Mouse (Mus musculus) testis, adult 2 months (tissue): Measurements from ENCODE around the gene Mfsd6. TPM values are rescaled to one million over a fixed set of nuclear protein-coding genes. Genes with fewer than 3 reads are reported as not detected.

Source experiments
- H3K27ac ChIP-seq: fragments of 200-500 bp; 2 replicates; pipeline ENCODE4 v1.5.1; 2012; ENCODE audit warnings: low read depth, low read length; ENCODE audit not compliant: control insufficient read depth, insufficient read depth
- H3K27me3 ChIP-seq: fragments of 200-500 bp; 2 replicates; pipeline ENCODE4 v1.6.1; 2012; ENCODE audit warnings: mild to moderate bottlenecking, low read length, moderate library complexity; ENCODE audit not compliant: control insufficient read depth, insufficient read depth
- H3K36me3 ChIP-seq: fragments of 200-500 bp; 2 replicates; pipeline ENCODE4 v1.6.1; 2012; ENCODE audit warnings: mild to moderate bottlenecking, low read length; ENCODE audit not compliant: control insufficient read depth, insufficient read depth
- H3K4me1 ChIP-seq: fragments of 200-500 bp; 2 replicates; pipeline ENCODE4 v1.6.1; 2012; ENCODE audit warnings: low read length; ENCODE audit not compliant: control insufficient read depth, insufficient read depth
- H3K4me3 ChIP-seq: fragments of 200-500 bp; 2 replicates; pipeline ENCODE4 v1.5.1; 2012; ENCODE audit warnings: low read depth, mild to moderate bottlenecking, low read length, moderate library complexity, mixed read lengths; ENCODE audit not compliant: control insufficient read depth
- CTCF ChIP-seq: fragments of 200-500 bp; IDR thresholded peaks from 2 replicates; pipeline ENCODE4 v1.5.1; 2012; ENCODE audit warnings: low read depth, mild to moderate bottlenecking, inconsistent platforms, low read length, moderate library complexity; ENCODE audit not compliant: control insufficient read depth, insufficient read depth, insufficient replicate concordance
- POLR2A ChIP-seq: fragments of 200-500 bp; IDR thresholded peaks from 2 replicates; pipeline ENCODE4 v1.6.1; 2012; ENCODE audit warnings: low read depth, mild to moderate bottlenecking, inconsistent platforms, low read length, moderate library complexity; ENCODE audit not compliant: control insufficient read depth
- polyA plus RNA-seq: library from polyadenylated mRNA; depleted of rRNA; stranded (reverse); fragments of >200 nt; gene quantifications from 2 replicates; pipeline ENCODE4 v1.2.3, GENCODE M21; 2012

Mfsd6 gene
- polyA plus RNA-seq, 1 experiment, result 3.6 TPM

DNA sequence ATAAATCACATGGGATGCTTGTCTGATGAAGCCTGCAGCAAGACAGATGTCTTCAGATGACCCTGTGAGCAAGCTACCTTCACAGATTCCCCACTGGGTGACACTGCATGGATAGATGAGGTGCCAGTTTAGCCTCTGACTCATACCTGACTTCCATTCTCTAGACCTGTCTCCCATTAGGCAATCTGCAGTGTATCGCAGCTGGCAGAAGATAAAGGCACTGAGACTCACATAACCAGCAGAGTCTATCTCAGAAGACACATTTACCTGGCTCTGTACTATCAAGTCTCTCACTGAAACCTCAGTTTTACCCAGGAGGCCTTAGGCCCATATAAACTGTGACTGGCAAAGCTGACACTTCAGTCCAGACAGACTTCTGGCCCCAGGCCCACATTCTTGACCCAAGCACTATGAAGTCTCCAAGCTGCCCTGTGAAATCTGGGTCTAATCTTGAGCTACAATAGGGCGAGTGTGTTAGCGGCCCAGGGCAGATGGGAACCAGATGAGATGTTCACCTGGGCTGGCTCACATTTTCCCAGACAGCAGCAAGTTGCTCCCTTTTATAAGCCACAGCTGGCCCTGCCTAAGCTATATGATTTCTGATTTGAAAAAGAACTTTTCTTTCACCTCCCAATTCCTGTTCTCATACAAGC is 74.5 kb downstream of the Mfsd6 start:
- Histone ChIP-seq H3K27me3 (no peaks in the 10 kb centered on the region), H3K36me3 (no peaks in the 10 kb centered on the region), H3K27ac (no peak overlapping the region), H3K4me1 (no peaks in the 10 kb centered on the region), H3K4me3 (no peak overlapping the region)
- TF ChIP-seq CTCF (no peak), POLR2A (no peak)

GRCm38 (mm10) chr1:52650066-52650465 is 77.2 kb downstream of the Mfsd6 start:
- TF ChIP-seq CTCF (no peak), POLR2A (no peak)
- H3K4me3 ChIP-seq, result no peak overlapping the region
- H3K36me3 ChIP-seq, result no peaks in the 10 kb centered on the region

DNA sequence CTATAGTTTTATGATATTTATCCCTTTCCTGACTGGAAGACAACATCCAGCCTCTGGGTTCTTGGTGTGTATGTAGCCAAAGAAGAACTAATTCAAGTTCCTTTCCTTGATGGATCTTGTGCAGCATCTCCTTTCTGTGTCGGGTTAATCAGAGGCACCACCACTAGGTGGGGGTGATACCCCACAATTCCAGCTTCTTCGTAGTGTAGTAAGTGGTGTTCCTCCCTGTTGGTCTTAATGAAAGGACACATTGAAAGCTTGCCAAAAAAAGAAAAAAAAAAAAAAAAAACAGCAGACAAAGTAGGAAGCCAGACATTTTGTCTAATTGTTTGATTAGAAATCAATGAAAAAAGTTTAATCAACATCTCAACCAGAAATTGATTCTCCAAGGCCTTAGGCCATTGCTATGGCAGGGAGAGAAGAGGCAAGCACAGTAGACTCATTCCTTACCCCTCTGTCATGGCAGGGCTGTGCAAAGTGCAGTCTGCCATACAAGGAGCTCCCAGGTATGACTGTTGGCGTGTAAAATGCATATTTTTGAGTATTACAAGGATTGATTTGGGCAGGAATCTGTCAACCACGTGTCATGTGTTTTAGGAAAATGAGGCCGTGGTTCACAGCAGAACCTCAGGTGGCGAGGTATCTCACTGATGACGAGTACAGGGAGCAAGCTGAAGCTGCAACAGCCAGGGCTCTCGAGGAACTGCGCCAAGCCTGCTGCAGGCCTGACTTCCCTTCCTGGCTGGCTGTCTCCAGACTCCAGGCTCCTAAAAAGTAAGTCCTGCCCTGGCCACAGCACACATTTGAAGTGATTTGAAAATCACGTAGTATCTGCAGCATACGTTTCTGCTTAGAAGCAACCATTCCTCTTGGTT is 78.9 kb downstream of the Mfsd6 start:
- Histone ChIP-seq H3K27me3 (no peaks in the 10 kb centered on the region), H3K36me3 (no peaks in the 10 kb centered on the region), H3K4me1 (no peaks in the 10 kb centered on the region), H3K4me3 (no peak overlapping the region), H3K27ac (no peak overlapping the region)
- no peak for TF ChIP-seq CTCF
- TF ChIP-seq POLR2A, result no peak

More at GRCm38 (mm10) chr1:52650066-52650465, 77.2 kb downstream of the Mfsd6 start:
- Histone ChIP-seq H3K4me1 (no peaks in the 10 kb centered on the region), H3K27ac (no peak overlapping the region), H3K27me3 (no peaks in the 10 kb centered on the region)

DNA sequence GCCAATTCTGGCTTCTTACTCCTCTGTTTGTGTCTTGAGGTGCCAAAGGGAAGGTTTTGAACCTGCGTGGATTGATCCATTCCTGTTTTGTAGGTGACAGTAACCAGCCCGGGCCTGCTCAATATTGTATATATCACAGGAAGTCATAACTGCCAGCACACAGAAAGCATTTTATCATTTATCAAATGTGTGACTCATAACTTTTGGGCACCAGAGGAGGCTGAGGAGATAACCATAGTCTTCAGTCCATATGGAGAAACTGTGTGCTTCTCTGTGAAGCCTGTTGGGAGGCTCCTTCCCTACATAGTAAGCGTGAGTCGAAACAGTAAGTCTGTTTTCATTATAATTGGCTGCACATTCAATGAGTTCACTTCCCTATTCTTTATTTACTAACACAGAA is 86.5 kb downstream of the Mfsd6 start:
- Histone ChIP-seq H3K27ac (no peak overlapping the region), H3K4me3 (no peak overlapping the region), H3K36me3 (no peaks in the 10 kb centered on the region), H3K4me1 (no peaks in the 10 kb centered on the region), H3K27me3 (no peaks in the 10 kb centered on the region)
- TF ChIP-seq CTCF (no peak), POLR2A (no peak)

GRCm38 (mm10) chr1:52640266-52640665 is 87.0 kb downstream of the Mfsd6 start:
- Histone ChIP-seq H3K27ac (no peak overlapping the region), H3K4me3 (no peak overlapping the region), H3K4me1 (no peaks in the 10 kb centered on the region), H3K36me3 (no peaks in the 10 kb centered on the region), H3K27me3 (no peaks in the 10 kb centered on the region)
- TF ChIP-seq CTCF, result no peak
- TF ChIP-seq POLR2A, result no peak

- H3K4me3 ChIP-seq, result no peak overlapping the region
- TF ChIP-seq CTCF (no peak), POLR2A (no peak)
- H3K36me3 ChIP-seq, result no peaks in the 10 kb centered on the region
Observed at GRCm38 (mm10) chr1:52639090-52639489, 88.2 kb downstream of the Mfsd6 start.

GRCm38 (mm10) chr1:52638101-52638500 is 89.2 kb downstream of the Mfsd6 start:
- Histone ChIP-seq H3K27me3 (no peaks in the 10 kb centered on the region), H3K27ac (no peak overlapping the region), H3K4me3 (no peak overlapping the region), H3K36me3 (no peaks in the 10 kb centered on the region), H3K4me1 (no peaks in the 10 kb centered on the region)
- no peak for TF ChIP-seq POLR2A
- TF ChIP-seq CTCF, result no peak

More at GRCm38 (mm10) chr1:52639090-52639489, 88.2 kb downstream of the Mfsd6 start:
- Histone ChIP-seq H3K27ac (no peak overlapping the region), H3K4me1 (no peaks in the 10 kb centered on the region), H3K27me3 (no peaks in the 10 kb centered on the region)
